Mouse (Mus musculus): ENCODE measurements at regions not wholly inside any gene's neighbourhood (a gene's known extent, or its start where the extent isn't known, plus 50 kb on each side); places are given as distances from the start of the nearest gene placed in this dataset.

DNA sequence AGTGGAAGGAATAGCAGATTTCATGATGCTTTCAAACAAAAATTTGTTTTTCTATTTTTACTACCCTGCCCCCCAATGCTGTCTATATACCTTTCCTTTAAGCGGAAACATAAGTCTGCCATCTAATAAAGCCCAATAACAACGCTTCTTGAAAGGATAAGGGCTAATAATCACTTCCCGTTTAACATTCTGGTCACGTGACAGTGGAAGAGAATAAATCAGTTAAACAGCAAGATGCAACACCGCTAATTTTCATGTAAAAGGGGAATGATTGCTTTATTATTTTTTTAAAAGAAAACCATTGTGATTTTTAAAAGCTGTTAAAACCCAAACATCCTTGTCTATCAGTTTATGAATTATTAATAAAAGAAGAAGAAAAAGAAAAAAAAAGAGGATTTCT is 178.9 kb upstream of the Tle4 start:
- Histone ChIP-seq H3K27ac (no peak overlapping the region), H3K36me3 (no peaks in the 10 kb centered on the region), H3K4me3 (no peak overlapping the region), H3K27me3 (ENCODE audit: low read depth, poor library complexity, severe bottlenecking) (peaks cover 53% of the 10 kb centered on the region), H3K9me3 (replicated peaks) (no peaks in the 10 kb centered on the region), H3K4me1 (peaks cover 17% of the 10 kb centered on the region)
- no peak for DNase-seq (ENCODE audit: low spot score)
- 40% methylated on average over 5 of the region's 5 CpGs for WGBS

DNA sequence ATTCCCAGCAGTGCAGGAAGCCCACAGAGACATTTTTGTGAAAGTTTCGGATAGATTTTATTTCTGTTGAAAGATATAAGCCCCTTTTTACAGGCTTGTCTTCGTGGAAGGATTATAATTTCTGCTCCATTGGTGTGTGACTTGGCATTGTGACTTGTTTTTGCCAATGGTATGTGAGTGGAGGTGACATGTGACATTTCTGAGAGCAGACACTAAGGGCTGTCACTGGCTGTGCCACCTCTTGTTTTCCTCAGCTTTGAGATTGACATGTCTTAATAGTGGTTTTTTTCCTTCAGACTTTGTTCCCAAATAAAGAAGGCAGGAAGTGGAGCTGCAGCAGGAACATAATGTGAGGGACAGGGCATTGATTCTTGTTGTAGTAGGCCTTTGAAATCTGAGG is 174.9 kb upstream of the Tle4 start:
- no peaks in the 10 kb centered on the region for H3K9me3 ChIP-seq (replicated peaks)
- peaks cover 11% of the 10 kb centered on the region for H3K4me1 ChIP-seq
- 82% methylated on average over 2 of the region's 2 CpGs for WGBS
- no peak for DNase-seq (ENCODE audit: low spot score)
- no peak overlapping the region for H3K4me3 ChIP-seq
- peaks cover 32% of the 10 kb centered on the region for H3K27me3 ChIP-seq (ENCODE audit: low read depth, poor library complexity, severe bottlenecking)
- H3K36me3 ChIP-seq: no peaks in the 10 kb centered on the region
- H3K27ac ChIP-seq: no peak overlapping the region

- Histone ChIP-seq H3K27ac (no peak overlapping the region), H3K27me3 (ENCODE audit: low read depth, poor library complexity, severe bottlenecking) (0 out of 2 replicates have a peak, but pooled peaks cover 23% of the 10 kb centered on the region), H3K4me1 (no peaks in the 10 kb centered on the region), H3K4me3 (no peak overlapping the region), H3K36me3 (no peaks in the 10 kb centered on the region), H3K9me3 (replicated peaks) (no peaks in the 10 kb centered on the region)
- DNase-seq (ENCODE audit: low spot score): no peak
These were observed 154.8 kb upstream of the Tle4 start for GRCm38 (mm10) chr19:14752646-14753045.

DNA sequence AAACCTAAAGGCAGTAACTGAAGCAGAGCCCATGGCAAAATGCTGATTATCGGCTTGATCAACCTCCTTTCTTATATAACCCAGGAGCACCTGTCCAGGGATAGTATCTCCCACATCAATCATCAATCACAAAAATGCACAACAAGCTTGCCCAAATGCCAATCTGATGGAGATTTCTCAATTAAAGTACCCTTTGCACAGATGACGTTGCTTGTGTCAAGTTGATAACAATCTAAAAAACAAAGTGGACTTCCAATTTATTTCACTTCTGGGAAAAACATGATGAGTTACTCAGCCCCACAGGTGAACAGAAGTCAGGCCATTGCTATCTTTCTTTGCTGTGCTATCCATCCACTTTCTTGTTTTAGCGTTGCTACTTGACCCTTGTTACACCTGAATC is 144.5 kb upstream of the Tle4 start:
- no peaks in the 10 kb centered on the region for H3K36me3 ChIP-seq
- no peaks in the 10 kb centered on the region; the same call in 1 of the 2 replicates for H3K27me3 ChIP-seq (ENCODE audit: low read depth, poor library complexity, severe bottlenecking)
- no peaks in the 10 kb centered on the region for H3K9me3 ChIP-seq (replicated peaks)
- no peak for DNase-seq (ENCODE audit: low spot score)
- H3K4me3 ChIP-seq: no peak overlapping the region
- 89% methylated on average over 3 of the region's 3 CpGs for WGBS
- peaks cover 12% of the 10 kb centered on the region for H3K4me1 ChIP-seq
- H3K27ac ChIP-seq: no peak overlapping the region

- no peaks in the 10 kb centered on the region; the same call in 1 of the 2 replicates for H3K27me3 ChIP-seq (ENCODE audit: low read depth, poor library complexity, severe bottlenecking)
- H3K36me3 ChIP-seq: no peaks in the 10 kb centered on the region
- DNase-seq (ENCODE audit: low spot score): no peak
- no peak overlapping the region for H3K4me3 ChIP-seq
- no peak overlapping the region for H3K27ac ChIP-seq
- H3K9me3 ChIP-seq (replicated peaks): no peaks in the 10 kb centered on the region
- H3K4me1 ChIP-seq: peaks cover under 1% of the 10 kb centered on the region
- WGBS: 92% methylated on average over 1 of the region's 1 CpGs
These were observed 143.1 kb upstream of the Tle4 start for GRCm38 (mm10) chr19:14740936-14741335.

DNA sequence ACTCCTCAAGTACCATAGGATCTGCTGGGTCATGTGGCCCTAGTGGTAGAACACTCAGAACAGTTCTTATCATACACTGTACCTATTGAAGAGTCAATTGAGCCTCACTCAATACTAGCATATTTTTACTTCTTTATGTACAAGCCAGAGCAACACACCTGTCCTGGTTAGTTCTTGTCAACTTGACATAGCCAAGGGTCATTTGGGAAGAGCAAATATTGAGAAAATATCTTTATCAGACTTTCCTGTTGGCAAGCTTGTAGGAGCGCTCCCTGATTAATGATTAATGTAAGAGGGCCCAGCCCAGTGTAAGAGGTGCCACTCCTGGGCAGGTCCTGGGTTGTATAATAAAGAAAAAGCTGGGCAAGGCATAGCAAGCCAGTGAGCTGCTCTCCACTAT is 142.3 kb upstream of the Tle4 start:
- Histone ChIP-seq H3K27me3 (ENCODE audit: low read depth, poor library complexity, severe bottlenecking) (no peaks in the 10 kb centered on the region; the same call in 1 of the 2 replicates), H3K4me3 (no peak overlapping the region), H3K27ac (no peak overlapping the region), H3K36me3 (no peaks in the 10 kb centered on the region), H3K9me3 (replicated peaks) (no peaks in the 10 kb centered on the region), H3K4me1 (no peaks in the 10 kb centered on the region)
- 92% methylated on average over 1 of the region's 1 CpGs for WGBS
- DNase-seq (ENCODE audit: low spot score): no peak

- H3K9me3 ChIP-seq (replicated peaks): no peaks in the 10 kb centered on the region
- WGBS: 89% methylated on average over 1 of the region's 1 CpGs
- no peak overlapping the region for H3K4me3 ChIP-seq
These were observed 138.7 kb upstream of the Tle4 start for GRCm38 (mm10) chr19:14736514-14736913.

GRCm38 (mm10) chr19:14725329-14725728 is 127.5 kb upstream of the Tle4 start:
- WGBS: 7% methylated on average over 3 of the region's 3 CpGs
- Histone ChIP-seq H3K4me3 (no peak overlapping the region), H3K9me3 (replicated peaks) (no peaks in the 10 kb centered on the region), H3K27me3 (ENCODE audit: low read depth, poor library complexity, severe bottlenecking) (peaks cover 14% of the 10 kb centered on the region; the same call in 1 of the 2 replicates), H3K4me1 (peaks cover 18% of the 10 kb centered on the region), H3K27ac (no peak overlapping the region), H3K36me3 (no peaks in the 10 kb centered on the region)
- DNase-seq (ENCODE audit: low spot score): no peak

More at GRCm38 (mm10) chr19:14736514-14736913, 138.7 kb upstream of the Tle4 start:
- Histone ChIP-seq H3K36me3 (no peaks in the 10 kb centered on the region), H3K27me3 (ENCODE audit: low read depth, poor library complexity, severe bottlenecking) (no peaks in the 10 kb centered on the region), H3K27ac (no peak overlapping the region), H3K4me1 (no peaks in the 10 kb centered on the region)
- no peak for DNase-seq (ENCODE audit: low spot score)

DNA sequence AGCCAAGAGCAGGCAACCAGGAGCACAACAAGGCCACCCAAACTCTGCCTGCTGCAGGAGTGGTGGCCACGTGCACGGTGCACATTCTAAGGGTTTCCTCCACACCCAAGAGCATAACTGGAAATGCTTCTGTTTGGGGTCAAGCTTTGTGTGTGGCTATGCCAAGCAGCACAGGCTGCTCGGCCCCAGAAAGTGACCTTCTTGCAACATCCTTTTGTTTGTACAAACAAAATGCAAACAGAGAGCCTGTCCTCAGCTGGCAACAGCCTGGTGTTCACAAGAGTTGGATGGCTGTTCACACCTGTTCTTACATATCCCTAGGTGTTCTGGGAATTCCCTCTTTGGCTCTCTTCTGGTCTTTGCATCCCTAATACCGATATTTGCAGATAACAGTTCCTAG is 126.8 kb upstream of the Tle4 start:
- H3K9me3 ChIP-seq (replicated peaks): no peaks in the 10 kb centered on the region
- DNase-seq (ENCODE audit: low spot score): peak; percentile 35
- WGBS: 50% methylated on average over 4 of the region's 4 CpGs
- H3K4me1 ChIP-seq: peaks cover 18% of the 10 kb centered on the region
- no peak overlapping the region for H3K27ac ChIP-seq
- H3K36me3 ChIP-seq: no peaks in the 10 kb centered on the region
- H3K27me3 ChIP-seq (ENCODE audit: low read depth, poor library complexity, severe bottlenecking): 0 out of 2 replicates have a peak, but pooled peaks cover 9% of the 10 kb centered on the region
- no peak overlapping the region for H3K4me3 ChIP-seq

GRCm38 (mm10) chr19:14705791-14706190 is 107.9 kb upstream of the Tle4 start:
- Histone ChIP-seq H3K27ac (no peak overlapping the region), H3K27me3 (ENCODE audit: low read depth, poor library complexity, severe bottlenecking) (0 out of 2 replicates have a peak, but pooled peaks cover 3% of the 10 kb centered on the region), H3K36me3 (no peaks in the 10 kb centered on the region), H3K4me3 (no peak overlapping the region), H3K9me3 (replicated peaks) (no peaks in the 10 kb centered on the region), H3K4me1 (no peaks in the 10 kb centered on the region)
- DNase-seq (ENCODE audit: low spot score): no peak
- 94% methylated on average over 2 of the region's 2 CpGs for WGBS

DNA sequence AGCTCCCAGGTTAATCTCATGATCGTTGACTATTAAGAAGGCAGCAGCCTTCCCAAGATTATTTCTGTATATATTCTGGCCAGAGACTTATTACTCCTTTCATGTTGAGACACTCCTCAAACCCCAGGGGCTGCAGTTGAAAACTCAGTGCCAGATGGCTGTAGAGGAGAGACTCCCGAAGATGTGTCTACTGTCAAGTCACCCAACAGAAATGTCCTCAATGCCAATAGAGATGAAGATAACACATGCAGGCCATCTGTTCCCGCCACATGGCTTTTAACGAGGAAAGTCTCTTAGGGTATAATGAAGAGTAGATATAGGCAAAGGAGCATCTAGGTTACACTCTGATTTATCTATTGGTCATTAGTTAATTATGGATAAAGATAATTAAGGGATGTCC is 103.3 kb upstream of the Tle4 start:
- 83% methylated on average over 4 of the region's 4 CpGs for WGBS
- Histone ChIP-seq H3K27me3 (ENCODE audit: low read depth, poor library complexity, severe bottlenecking) (no peaks in the 10 kb centered on the region), H3K4me1 (no peaks in the 10 kb centered on the region), H3K9me3 (replicated peaks) (no peaks in the 10 kb centered on the region), H3K36me3 (no peaks in the 10 kb centered on the region), H3K4me3 (no peak overlapping the region), H3K27ac (no peak overlapping the region)
- DNase-seq (ENCODE audit: low spot score): no peak

DNA sequence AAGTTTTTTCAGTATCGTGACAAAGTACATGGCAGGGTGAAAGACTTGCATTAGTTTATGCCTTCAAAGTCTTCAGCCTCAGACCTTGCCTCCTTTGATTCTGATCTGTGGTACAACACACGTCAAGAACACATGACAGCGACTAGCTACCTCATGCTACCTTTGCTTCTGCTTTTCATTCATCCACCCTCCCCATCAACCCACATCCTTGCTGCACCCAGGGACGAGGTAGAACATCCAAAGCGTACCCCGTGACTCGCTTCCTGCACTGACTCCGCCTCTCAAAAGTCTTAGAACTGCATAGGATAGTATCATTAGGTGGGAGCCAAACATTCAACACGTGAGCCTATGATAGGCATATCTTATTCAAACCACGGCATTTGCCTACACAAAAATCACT is 97.5 kb upstream of the Tle4 start:
- no peak overlapping the region for H3K27ac ChIP-seq
- DNase-seq (ENCODE audit: low spot score): no peak
- no peaks in the 10 kb centered on the region for H3K36me3 ChIP-seq
- no peaks in the 10 kb centered on the region for H3K4me1 ChIP-seq
- H3K4me3 ChIP-seq: no peak overlapping the region
- WGBS: 91% methylated on average over 10 of the region's 10 CpGs
- no peaks in the 10 kb centered on the region for H3K27me3 ChIP-seq (ENCODE audit: low read depth, poor library complexity, severe bottlenecking)
- no peaks in the 10 kb centered on the region for H3K9me3 ChIP-seq (replicated peaks)

DNA sequence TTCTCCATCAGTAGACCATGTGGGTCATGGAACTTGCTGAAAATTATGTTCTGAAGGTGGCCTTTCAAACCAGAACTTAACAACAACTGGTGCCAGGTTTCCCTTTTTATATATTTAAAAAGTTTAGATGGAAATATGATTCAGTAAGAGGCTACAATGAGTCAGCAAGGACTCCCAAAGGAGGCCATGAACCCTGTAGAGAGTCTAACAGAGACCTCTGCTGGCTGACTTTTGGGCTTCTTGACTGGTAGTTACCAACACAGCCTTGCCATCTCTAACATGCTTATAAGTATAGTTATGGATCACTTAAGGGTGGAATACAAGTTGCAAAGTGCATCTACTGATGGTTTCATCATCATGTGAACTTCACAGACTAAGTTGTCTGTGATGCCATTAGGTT is 94.3 kb upstream of the Tle4 start:
- Histone ChIP-seq H3K4me3 (no peak overlapping the region), H3K4me1 (no peaks in the 10 kb centered on the region), H3K27me3 (ENCODE audit: low read depth, poor library complexity, severe bottlenecking) (0 out of 2 replicates have a peak, but pooled peaks cover 3% of the 10 kb centered on the region), H3K36me3 (no peaks in the 10 kb centered on the region), H3K27ac (no peak overlapping the region), H3K9me3 (replicated peaks) (no peaks in the 10 kb centered on the region)
- DNase-seq (ENCODE audit: low spot score): no peak

GRCm38 (mm10) chr19:14685628-14686027 is 87.8 kb upstream of the Tle4 start:
- Histone ChIP-seq H3K4me3 (no peak overlapping the region), H3K36me3 (no peaks in the 10 kb centered on the region), H3K27ac (no peak overlapping the region), H3K4me1 (peaks cover 10% of the 10 kb centered on the region), H3K27me3 (ENCODE audit: low read depth, poor library complexity, severe bottlenecking) (0 out of 2 replicates have a peak, but pooled peaks cover 3% of the 10 kb centered on the region), H3K9me3 (replicated peaks) (no peaks in the 10 kb centered on the region)
- WGBS: 93% methylated on average over 1 of the region's 1 CpGs
- DNase-seq (ENCODE audit: low spot score): no peak
